Mouse (Mus musculus) ES-E14 (cell line): Measurements from ENCODE around the gene Hoxc5.

Experiments used
- CHD2 ChIP-seq: IDR thresholded peaks from 2 replicates; pipeline ENCODE4 v1.6.1; 2014; ENCODE audit warnings: mild to moderate bottlenecking, low read depth, low read length, inconsistent platforms
- HCFC1 ChIP-seq: IDR thresholded peaks from 2 replicates; pipeline ENCODE4 v1.6.1; 2012; ENCODE audit warnings: low read length, inconsistent platforms, borderline replicate concordance; ENCODE audit not compliant: insufficient read depth
- MAFK ChIP-seq: IDR thresholded peaks from 2 replicates; pipeline ENCODE4 v1.6.1; 2014; ENCODE audit warnings: mild to moderate bottlenecking, low read depth, low read length, inconsistent platforms; ENCODE audit not compliant: insufficient read depth
- ZC3H11A ChIP-seq: IDR thresholded peaks from 2 replicates; pipeline ENCODE4 v1.6.1; 2012; ENCODE audit warnings: low read depth, mild to moderate bottlenecking, inconsistent platforms, low read length, borderline replicate concordance
- ZNF384 ChIP-seq: IDR thresholded peaks from 2 replicates; pipeline ENCODE4 v1.6.1; 2012; ENCODE audit warnings: low read depth, low read length, inconsistent platforms

- TF ChIP-seq ZNF384: no peak
- TF ChIP-seq CHD2: no peak
- TF ChIP-seq MAFK: no peak
- TF ChIP-seq ZC3H11A: no peak
- no peak for TF ChIP-seq HCFC1
These were observed 10.3 kb downstream of the Hoxc5 start for GRCm38 (mm10) chr15:102977423-102977974.
